Mouse (Mus musculus) cerebellum, postnatal 10 days (tissue): ENCODE measurements around the gene Slc39a11.

Experiments
- DNase-seq, 2 experiments: peaks; one replicate each; pipeline ENCODE4 v3.0.0; 2021; ENCODE audit warnings: mixed read lengths in 2 of 2

The Slc39a11 gene

DNA sequence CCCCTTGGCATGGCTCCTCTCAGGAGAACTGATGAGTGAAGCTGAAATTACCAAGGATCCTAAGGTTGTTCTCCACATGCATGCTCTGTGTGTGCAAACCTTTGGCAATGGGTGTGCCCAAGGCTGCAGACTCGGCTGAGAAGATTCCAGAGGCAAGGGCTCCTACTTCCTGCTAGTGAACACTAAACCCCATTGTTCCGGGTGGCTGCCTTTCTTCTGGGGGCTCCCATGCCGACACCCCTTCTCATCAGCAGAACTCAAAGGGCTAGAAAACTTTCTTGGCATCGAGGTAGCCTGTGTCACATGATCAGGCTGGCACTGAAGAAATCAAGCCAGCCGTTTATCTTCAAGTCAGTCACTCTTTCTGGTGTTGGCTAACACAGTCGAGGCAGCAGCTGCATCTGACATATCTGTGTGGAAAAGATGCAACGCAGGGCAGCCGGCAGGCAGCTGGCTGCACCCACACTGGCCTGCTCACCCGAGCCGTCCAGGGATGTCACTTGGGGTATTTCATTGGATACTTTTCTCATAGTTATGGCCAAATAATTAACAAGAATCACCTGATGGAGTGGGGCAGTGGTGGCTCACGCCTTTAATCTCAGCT lies 145.3 kb downstream of the Slc39a11 start:
- DNase-seq: no peak

DNA sequence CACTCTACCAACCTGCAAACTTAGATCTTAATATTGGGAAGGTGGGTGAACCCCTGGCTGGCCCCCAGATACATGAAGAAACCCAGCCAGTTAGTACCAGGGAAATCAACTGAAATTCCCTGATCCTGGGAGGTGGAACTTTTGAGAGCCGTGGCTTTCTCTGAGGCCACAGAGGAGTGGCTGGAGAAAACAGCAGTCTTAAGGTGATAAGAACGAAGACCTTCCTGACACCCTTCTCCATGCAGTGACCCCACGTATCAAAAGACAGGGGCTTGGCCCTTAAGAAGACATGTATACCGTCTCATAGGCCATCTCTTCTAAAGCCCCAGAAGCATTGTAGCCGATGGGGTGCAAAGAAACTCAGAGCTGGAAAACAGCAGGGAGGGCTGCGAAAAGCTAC lies 146.9 kb downstream of the Slc39a11 start:
- no peak for DNase-seq

DNA sequence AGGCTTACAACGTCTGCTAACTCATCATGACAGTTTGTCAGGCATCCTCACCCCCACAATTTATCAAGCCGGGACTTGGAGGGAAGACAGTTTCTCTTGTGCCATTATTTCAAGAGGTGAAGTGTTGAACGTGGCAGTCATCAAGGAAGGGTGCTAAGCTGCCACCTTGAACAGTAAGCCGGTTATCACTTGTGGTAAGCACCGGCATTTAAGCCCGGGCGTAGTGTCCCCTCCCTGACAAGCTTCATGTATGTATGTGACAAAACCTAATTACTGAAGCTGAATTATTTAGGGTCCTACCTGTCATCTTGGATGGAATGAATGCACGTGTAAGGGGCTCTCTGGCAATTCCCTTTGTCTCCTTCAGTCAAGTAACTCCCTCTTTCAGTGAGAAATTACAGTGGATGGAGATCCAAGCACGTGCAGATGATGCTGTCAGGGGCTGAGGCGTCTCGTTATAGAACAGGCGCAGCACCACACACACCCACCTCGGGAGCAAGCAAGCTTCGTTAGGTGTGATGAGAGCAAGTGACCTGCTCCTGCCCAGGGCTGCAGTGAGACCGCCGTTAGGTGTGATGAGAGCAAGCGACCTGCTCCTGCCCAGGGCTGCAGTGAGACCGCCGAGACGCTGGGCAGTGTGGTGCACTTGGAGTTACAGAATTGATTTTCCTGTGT lies 149.1 kb downstream of the Slc39a11 start:
- DNase-seq: no peak

DNA sequence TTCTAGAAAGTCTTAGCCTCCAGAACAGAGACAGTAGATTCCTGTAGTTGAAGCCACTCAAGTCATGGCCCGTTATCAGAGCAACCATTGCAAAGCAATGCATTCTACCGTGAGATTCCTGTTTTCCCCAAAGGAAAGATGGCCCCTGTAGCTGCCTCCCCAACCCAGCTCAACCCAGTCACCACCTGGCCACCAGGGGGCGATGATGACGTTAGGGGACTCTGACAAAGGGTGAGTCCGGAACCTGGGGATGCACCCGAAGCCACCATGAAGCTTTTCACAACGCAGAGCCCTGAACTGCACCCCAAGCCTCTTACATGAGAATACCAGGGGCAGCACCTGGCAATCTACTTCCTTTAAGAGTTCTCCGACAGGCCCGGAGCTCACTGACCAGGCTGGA lies 151.0 kb downstream of the Slc39a11 start:
- peak; percentile 60 to 66 for DNase-seq

DNA sequence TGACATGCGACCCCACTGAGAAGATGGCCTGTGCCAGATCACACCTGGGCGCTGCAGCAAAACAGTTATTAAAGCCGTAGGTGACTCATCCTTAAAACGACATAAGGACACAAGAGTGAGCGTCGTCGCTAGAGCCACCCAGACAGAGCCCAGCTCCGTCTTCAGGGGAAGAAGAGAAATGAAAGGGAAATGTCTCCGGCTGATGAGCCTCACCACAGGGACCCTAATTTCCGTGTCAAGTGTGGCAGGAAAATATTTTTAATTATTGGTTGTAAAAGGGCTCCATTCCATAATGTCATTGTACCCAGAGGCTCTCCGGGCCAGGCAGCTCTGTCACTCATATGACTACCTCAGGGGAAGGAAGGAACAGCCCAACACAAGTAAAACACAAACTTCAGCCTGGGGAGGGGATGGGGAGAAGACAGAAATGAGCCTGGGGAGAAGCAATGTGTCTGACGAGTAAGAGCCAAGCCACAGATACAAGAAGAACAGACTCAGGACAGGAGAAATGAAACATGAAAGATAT lies 155.8 kb downstream of the Slc39a11 start:
- DNase-seq: no peak

DNA sequence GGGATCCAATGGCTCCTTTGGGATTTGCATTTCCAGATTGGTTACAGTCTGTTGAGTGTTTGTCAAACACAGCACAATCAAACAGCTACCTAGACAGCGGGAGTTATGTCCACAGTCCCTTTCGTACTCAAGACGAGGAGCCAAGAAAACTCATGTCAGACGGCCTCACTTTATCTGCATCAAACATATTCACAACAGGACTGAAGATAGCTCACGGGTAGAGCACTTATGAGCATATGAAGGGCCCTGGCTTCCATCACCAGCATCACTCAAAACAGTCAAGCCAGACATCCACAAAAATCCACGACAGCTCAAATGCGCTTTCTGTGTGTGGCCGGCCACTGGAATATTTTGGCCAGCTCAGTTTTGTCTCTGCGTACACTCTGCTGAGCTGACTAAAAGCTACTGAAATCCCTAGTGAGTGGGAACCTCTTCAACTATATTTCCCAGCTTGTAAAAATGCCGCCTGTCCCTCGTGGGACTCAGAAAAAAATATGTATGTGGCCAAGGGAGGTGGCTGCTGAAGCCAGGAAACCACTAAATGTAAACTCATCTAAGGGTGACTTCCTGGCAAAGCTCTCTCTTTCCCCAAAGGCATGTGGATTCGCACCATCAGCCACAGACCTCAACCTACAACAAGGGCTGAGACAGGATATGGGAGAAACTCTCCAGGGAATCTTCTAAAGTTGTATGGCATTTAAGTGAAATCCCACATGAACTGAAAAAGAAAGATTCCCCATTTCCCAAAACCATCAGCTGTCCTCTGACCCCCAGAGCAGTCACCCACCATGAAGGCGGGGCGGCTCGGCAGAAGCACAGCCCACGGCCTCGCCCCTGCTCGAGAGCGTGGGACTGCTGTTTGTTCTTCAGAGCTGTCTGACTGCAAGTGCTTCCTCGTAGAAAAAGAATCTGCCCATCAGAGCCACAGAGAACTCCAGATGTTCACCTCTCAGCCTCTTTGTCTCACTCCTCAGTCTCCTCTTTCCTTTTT lies 159.1 kb downstream of the Slc39a11 start:
- DNase-seq: no peak

DNA sequence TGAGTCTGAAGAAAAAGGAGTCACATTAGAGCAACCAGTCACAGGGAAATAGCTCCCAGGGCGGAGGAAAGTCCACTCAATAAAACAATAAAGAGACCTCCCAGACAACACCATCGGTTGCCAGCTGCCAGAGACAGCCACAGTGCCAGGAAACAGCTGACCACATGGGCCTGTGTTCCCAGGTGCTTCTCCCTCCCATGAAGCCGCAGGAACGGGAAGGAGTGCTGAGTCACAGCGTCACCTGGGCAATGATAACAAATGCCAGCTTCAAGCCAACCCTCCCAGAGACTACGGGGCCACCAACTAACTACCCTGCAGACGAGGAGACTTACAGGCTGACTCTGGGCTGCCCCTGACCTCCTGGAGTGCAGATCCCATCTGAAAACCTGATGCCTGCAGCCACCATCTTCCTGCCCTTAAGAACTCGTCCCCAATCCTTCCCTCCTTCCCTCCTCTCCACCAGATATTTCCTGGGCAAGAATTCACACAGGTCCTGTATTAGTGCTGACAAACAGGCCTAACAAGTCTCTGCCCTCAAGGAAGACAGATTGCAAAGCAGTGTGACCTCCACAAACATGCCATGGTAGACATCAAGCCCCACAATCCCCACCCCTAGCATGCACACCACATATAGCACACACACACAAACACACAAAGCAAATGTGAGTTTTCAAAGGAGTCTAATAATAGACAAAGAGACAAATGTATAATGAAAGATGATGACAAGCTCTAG lies 162.1 kb downstream of the Slc39a11 start:
- DNase-seq: peak in 1 of 2 experiments; percentile 32

DNA sequence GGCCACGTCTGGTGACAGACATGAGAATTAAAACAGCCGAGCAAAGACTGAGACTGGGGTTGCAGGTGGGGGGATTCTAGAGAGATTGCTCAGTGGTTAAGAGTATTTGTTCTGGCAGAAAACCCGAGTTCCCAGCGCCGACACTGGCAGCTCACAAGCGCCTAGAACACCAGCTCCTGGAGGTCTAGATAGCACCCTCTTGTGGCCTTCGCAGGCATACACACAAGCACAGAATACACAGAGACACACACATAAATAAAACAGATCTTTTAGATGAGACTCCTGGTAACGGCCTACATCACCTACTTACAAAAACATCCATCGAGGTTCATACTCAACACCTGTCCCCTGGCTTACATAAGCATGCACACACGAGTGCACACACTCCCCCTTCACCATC lies 165.8 kb downstream of the Slc39a11 start:
- no peak for DNase-seq

DNA sequence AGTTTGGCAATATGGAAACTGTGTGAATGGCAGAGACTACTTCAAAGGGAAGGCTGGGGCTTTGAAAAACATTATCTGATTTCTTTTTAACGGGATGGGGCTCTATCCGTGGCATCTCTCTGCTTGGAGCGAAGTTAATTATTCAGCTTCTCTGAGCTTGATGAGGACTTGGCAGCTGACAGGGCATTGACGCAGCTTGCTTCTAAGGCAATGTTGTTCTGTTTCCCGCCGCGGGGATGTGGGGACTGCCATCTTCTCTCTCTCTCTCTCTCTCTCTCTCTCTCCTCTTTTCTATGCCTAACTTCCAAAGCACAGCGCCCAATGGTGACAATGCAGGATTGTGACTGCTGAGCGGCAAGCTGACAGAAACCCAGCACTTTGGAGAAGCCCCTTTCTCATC lies 172.3 kb downstream of the Slc39a11 start:
- peak; percentile 72 to 78 for DNase-seq

DNA sequence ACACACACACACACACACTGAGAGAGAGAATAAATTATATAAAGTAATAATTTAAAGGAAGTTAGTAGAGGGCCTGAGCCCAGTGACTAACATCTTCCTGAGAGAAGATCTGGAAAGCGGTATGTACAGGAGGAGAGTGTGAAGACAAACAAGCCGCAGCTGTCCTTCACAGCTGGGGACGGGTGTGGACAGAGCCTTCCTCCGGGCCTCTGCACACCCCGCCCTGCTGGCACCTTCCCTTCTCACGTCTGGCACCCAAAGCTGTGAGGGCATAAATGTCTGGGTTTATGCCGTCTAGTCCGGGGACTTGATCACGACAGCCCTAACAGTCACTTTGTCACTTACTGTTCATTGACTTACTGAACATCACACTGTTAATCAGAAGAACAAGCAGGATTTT lies 173.2 kb downstream of the Slc39a11 start:
- DNase-seq: peak; percentile 39 to 53

DNA sequence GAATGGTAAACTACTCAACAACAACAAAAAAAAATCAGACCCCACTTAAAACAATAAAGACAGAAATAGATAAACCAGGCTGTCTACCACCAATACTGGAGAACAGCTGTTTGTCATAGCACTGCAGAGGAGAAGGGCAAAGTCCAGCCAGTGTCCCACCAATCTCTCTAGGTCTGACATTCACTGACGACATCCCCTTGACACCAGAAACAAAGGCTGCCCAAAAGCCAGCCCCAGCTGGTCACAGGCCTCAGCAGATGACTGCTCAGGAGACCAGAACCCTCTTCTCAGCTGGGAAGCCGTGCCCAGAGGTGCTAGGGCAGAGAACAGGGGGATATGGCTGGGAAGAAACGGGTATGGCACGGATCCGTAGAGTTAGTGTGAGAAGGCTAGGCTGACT lies 174.4 kb downstream of the Slc39a11 start:
- no peak for DNase-seq

DNA sequence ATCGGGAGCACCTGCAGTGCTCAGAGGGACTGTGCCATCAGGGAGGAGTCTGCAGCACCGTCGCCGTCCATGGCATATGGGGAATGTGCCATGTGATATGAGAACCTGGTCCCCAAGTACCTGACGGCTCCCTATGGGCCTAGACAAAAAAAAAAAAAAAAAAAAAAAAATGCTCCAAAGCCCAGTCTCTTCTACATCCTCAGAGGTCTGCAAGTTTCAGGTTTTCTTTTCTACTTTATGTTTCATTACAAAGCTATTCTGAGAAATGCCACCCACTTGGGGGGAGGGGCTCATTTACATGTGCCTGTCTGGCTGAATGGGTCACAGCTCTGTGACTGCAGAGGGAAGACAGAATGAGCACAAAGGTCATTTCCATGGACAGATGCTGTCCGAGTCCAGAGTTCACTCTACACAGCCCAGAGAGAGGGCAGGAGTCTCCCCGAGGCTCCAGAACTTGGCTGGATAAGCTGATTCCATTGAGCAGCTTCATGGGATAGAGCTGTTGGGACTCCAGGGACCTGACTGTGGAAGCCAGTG lies 175.8 kb downstream of the Slc39a11 start:
- no peak for DNase-seq

DNA sequence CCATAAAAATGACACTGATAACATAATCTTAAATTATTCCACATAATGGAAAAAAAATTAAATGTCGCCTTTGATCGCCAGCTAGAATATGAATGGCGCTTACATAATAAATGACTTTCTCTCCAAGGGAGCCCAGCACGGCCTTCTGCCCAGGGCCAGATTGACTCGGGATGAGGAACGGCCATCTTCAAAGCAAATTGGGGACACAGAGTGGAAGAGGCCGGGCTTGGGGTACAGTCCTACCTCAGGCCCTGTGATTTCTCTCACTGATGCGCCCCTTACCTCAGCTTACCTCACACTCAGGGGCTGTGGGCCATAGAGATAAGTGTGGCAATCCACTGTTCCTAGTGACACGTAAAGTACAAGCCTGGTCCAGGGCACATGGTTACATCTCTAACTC lies 177.9 kb downstream of the Slc39a11 start:
- no peak for DNase-seq

DNA sequence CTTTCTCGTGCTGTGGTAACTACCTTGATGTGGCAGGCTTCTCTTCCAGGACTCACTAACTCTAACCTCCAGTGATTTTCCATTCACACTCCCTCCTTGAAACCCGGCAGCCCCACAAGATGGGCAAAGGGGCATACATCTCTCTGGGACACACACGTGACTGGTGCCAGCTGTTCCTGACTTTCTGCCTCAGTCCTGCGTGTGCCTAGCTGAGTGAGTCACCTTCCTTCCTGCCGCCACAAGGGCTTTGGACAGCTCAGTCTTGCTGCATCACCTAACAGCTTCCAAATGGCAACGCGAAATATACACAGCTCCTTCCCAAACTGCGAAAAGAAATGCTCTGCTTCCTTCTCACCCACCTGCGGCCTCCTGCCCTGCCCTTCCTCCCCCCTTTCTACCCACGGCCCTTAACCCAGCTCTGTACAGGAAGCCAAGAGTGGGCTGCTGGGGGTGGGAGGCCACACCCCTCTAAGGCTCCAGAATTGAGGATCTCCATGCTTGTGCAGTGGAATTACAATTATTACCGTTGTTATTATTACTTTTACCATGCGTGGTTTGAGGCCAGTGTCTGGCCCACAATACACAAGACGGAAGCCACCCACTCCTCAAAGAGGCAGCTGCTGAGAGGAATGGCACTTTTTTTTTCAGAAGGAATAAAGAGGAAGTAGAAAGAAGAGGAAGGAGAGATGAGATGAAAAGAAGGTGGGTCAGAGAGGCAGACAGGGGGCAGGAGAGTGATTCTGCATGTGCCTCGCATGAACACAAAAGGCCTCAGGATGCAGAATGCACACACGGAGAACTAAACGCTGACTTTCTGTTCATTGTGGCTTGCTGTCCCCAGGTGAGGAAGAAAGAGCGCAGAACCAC lies 179.7 kb downstream of the Slc39a11 start:
- DNase-seq: no peak

DNA sequence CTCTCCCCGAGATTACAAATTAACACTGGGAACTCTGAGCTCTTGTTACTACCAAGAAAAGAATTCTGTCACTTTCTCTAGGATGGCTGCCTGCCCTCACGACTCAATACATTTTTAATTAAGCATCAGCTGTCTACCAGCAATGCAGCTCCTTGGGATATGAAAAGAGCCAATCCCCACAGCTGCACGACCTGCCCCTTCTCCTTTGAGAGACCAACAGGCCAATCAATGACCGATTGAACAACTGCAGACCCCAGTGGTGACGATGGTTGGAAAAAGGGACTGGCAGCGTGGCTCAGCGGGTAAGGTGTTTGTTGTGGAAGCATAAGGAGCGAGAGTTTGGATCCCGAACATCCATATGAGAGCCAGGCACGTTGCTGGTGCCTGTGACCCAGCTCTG lies 181.9 kb downstream of the Slc39a11 start:
- DNase-seq: peak; percentile 33 to 44

DNA sequence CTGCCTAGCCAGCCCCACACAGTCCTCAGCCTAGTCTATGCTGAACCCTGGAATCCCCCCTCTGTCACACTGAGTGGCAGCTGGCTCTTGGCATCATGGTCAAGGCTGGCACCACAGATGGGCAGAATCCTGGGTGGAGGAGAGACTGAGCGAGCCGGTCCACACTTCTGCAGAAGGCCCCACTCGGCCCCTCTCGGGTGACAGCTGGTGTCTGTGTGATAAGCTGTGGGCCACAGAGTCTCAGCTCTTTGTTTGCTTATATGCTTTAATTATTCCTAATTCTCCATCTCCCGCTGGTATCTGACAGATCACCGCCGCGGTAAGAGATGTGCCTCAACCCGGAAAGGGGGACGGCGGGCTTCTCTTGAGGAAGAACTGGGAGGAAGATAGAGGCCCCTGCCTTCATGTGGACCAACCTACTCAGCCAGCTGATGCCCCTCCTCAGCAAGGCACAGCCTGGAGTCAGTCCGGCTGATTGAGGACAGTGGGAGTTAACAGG lies 182.5 kb downstream of the Slc39a11 start:
- peak; percentile 81 to 89 for DNase-seq

DNA sequence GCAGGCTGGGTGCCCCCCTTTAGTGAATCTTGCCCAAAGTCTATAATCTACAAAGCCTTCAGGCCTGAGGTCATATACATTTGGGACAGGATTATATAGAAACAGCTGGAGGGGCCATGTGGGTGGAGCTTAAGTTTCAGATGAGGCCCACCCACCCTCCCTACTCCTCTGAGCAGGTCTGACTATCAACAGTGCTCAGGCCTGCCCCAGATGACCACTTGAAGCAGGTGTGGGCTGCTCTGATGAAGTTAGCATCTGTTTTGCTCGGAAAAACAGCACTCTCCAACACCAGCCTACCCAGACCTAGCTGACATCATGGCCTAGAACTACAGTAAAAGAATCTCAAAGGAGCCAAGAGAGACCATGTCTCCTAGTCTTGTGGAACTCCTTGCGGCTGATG lies 189.8 kb downstream of the Slc39a11 start:
- DNase-seq: no peak

DNA sequence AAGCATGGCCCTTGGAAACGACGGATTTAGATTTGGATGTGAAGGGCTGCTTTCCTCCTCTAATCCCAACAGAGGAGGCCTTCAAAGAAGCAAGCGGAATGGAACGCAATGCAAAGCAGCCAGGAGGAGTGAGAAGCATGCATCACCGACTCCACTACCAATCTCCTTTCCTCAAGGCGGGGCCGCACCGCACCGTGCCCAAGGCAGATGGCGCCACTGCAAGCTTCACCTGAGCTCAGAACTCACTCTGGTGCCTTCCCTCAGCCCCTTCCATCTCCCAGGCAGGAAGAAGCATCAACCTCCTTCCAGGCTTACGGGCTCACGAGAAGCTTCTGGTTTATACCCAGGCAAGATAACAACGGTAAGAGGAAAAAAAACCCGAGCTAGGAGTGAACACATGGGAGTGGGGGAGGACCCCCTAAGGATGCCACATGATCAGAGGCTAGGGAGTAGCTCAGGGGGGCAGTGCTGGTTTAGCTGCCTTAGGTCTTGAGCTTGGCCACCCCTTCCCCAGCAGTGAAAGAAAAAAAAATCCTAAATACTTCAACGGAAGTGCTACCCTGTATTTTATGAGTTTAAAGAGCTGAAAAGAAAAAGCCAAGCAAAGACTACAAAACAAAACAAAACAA lies 191.2 kb downstream of the Slc39a11 start:
- DNase-seq: peak; percentile 63 to 66

DNA sequence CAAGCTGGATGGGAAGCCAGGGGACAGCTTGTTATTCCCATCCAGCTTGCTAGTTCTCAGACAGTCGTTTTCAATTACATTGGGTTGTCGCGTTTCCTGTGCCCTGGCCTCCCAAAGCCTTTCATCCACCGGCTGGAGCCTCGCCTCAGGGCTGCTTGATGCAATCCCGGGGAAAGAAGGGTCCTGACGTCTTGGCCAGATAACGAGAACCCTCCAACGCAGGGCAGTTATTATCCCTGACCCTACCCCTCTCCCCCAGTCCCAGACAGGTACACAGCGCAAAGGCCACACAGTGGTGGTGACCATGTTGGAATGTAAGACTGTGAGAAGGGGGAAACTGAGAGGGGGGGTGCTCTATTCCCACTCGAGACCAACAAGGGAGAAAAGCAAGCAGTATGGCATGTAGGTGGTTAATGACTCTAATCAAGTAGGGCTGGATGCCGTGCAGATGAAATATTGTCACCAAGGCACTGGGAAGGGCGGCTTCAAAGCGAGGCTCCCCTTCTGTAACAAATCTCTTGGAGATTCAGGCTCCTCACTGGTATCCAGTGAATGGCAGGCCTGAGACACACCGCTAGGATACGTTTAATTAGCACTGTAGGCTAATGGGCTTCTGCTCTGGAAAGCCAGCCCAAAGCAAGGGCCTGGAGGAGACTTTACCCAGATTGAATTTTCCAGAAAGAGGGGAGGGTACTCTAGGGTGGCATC lies 196.9 kb downstream of the Slc39a11 start:
- peak; percentile 65 to 75 for DNase-seq

DNA sequence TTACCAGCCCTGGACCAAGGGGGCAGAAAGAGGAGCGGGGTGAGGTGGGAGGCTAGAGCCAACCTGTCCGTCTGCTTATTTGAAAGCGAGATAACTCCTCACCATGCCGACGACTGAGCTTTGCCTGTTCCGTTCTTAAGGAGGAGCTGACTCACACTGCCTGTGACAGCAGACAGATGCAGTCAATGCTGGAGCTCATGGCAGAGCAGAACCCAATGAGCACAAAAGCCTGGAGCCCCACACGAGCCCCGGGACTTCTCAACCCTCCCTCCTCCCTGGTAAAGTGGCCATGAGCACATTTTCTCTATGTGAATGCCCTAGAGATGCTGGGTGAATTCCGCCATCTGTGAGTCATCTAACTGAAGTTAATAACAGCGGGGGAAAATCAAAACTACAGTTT lies 198.6 kb downstream of the Slc39a11 start:
- DNase-seq: peak in 1 of 2 experiments; percentile 37
